Mouse (Mus musculus): Measurements from ENCODE around the gene Macrod2.

DNA sequence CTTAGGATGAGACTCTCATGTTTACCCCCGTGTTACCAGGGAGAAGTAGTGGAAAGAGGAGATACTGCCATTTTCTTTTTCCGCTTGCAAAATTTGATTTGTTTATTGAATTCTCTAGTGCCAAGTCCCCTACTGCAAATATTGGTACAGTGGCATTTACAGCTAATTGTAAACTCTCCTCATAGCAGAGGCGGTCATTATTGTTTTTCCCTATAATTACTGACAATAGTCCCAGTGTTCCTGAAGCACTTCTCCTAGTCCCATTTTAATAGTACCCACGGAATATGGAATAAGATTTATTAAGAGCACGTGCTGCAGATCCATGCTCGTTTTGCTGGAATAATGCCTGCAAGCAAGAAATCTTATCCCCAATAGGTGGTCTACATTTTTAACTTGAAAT is 1518.8 kb downstream of the Macrod2 start:
- TF ChIP-seq CTCF (IDR thresholded peaks at IDR 0.05; ENCODE audit: low read depth) (no peak), EP300 (IDR thresholded peaks at IDR 0.05; ENCODE audit: low read depth) (no peak)
